Mouse (Mus musculus) liver, adult 2 months (tissue): ENCODE measurements around the gene Sat2. TPM values are rescaled to one million over a fixed set of nuclear protein-coding genes. Genes with fewer than 3 reads are reported as not detected.

ENCODE experiments used
- DNase-seq: peaks from one replicate; pipeline ENCODE4 v3.0.0-alpha.2; 2011; ENCODE audit warnings: low read depth, low spot score; ENCODE audit errors: extremely low read depth
- H3K27ac ChIP-seq: fragments of 200-500 bp; replicated peaks from 2 replicates; pipeline ENCODE4 v1.5.1; 2012; ENCODE audit warnings: low read depth, mild to moderate bottlenecking, control low read depth, inconsistent platforms, low read length; ENCODE audit not compliant: insufficient read depth
- H3K27me3 ChIP-seq: fragments of 200-500 bp; 2 replicates; pipeline ENCODE4 v1.6.1; 2012; ENCODE audit warnings: mild to moderate bottlenecking, moderate library complexity, low read length, inconsistent platforms; ENCODE audit not compliant: control insufficient read depth, insufficient read depth
- H3K36me3 ChIP-seq: fragments of 200-500 bp; 2 replicates; pipeline ENCODE4 v1.6.1; 2012; ENCODE audit warnings: low read length, inconsistent platforms; ENCODE audit not compliant: control insufficient read depth, insufficient read depth
- H3K4me1 ChIP-seq: fragments of 200-500 bp; 2 replicates; pipeline ENCODE4 v1.6.1; 2011; ENCODE audit warnings: low read length; ENCODE audit not compliant: control insufficient read depth, insufficient read depth
- H3K4me3 ChIP-seq: fragments of 200-500 bp; 2 replicates; pipeline ENCODE4 v1.5.1; 2011; ENCODE audit warnings: low read depth, mild to moderate bottlenecking, control low read depth, low read length, moderate library complexity; ENCODE audit not compliant: insufficient read depth
- H3K79me2 ChIP-seq: fragments of 200-500 bp; 2 replicates; pipeline ENCODE4 v1.6.1; 2012; ENCODE audit warnings: inconsistent platforms, mild to moderate bottlenecking, low read length, moderate library complexity; ENCODE audit not compliant: control insufficient read depth, insufficient read depth
- H3K9ac ChIP-seq: fragments of 200-500 bp; 2 replicates; pipeline ENCODE4 v1.6.1; 2012; ENCODE audit warnings: low read depth, mild to moderate bottlenecking, control low read depth, inconsistent platforms, low read length
- CTCF ChIP-seq: fragments of 200-500 bp; IDR thresholded peaks from 2 replicates; pipeline ENCODE4 v1.5.1; 2011; ENCODE audit warnings: low read depth, low read length, control low read depth
- POLR2A ChIP-seq: fragments of 200-500 bp; IDR thresholded peaks from 2 replicates; pipeline ENCODE4 v1.6.1; 2011; ENCODE audit warnings: low read length, control low read depth; ENCODE audit not compliant: insufficient read depth; ENCODE audit errors: extremely low read depth
- WGBS: fragments of 180-500 bp; shearing (Covaris S2); methylation state at CpG from one replicate; pipeline ENCODE4 v1.1.7; 2018; 5-methylcytosine and 5-hydroxymethylcytosine counted together
- polyA plus RNA-seq: library from polyadenylated mRNA; depleted of rRNA; stranded (reverse); fragments of >200 nt; gene quantifications from 2 replicates; pipeline ENCODE4 v1.2.3, GENCODE M21; 2012
- total RNA-seq: library from RNA; depleted of rRNA; stranded (reverse); fragments of >200 nt; gene quantifications from 2 replicates; pipeline ENCODE4 v1.2.3, GENCODE M21; 2014

The Sat2 gene
- total and polyA plus RNA-seq, 2 experiments: 12.8 to 19.4 TPM

GRCm38 (mm10) chr11:69580091-69580514, 41.7 kb upstream of the Sat2 start, which contains the start of the genes Wrap53 and Trp53:
Gene Wrap53, minus strand, starts transcription at chr11:69580255.
Gene Trp53, plus strand, starts transcription at chr11:69580359.
- peaks cover 18% of the 10 kb centered on the region for H3K79me2 ChIP-seq
- H3K27me3 ChIP-seq: no peaks in the 10 kb centered on the region
- WGBS: under 1% methylated on average over 13 of the region's 13 CpGs
- peak within 1 kb of the TSS; percentile 84 for H3K4me3 ChIP-seq
- H3K9ac ChIP-seq: peak within 1 kb of the TSS; percentile 77
- peak; percentile 92 for DNase-seq
- H3K27ac ChIP-seq: peak within 1 kb of the TSS; percentile 85
- 0 out of 2 replicates have a peak, but pooled peaks have one; percentile 1 for TF ChIP-seq CTCF
- 0 out of 2 replicates have a peak, but pooled peaks have one; percentile 22 for TF ChIP-seq POLR2A
- H3K4me1 ChIP-seq: peaks cover 6% of the 10 kb centered on the region
- H3K36me3 ChIP-seq: no peaks in the 10 kb centered on the region

- under 1% methylated on average over 25 of the region's 25 CpGs for WGBS
- Histone ChIP-seq H3K27me3 (no peaks in the 10 kb centered on the region), H3K4me1 (peaks cover 6% of the 10 kb centered on the region), H3K27ac (peak overlapping the region; percentile 85), H3K9ac (peak overlapping the region; percentile 77), H3K36me3 (no peaks in the 10 kb centered on the region), H3K79me2 (peaks cover 18% of the 10 kb centered on the region), H3K4me3 (peak overlapping the region; percentile 74)
- TF ChIP-seq CTCF: no peak
- TF ChIP-seq POLR2A: no peak
- no peak for DNase-seq
Measured at GRCm38 (mm10) chr11:69580572-69581146, 41.2 kb upstream of the Sat2 start.

- Histone ChIP-seq H3K27ac (peak overlapping the region; percentile 85), H3K36me3 (no peaks in the 10 kb centered on the region), H3K79me2 (peaks cover 18% of the 10 kb centered on the region), H3K4me1 (peaks cover 6% of the 10 kb centered on the region), H3K9ac (peak overlapping the region; percentile 77), H3K4me3 (peak overlapping the region; percentile 74), H3K27me3 (no peaks in the 10 kb centered on the region)
- TF ChIP-seq POLR2A (0 out of 2 replicates have a peak, but pooled peaks have one; percentile 16), CTCF (no peak)
- under 1% methylated on average over 36 of the region's 36 CpGs for WGBS
- peak; percentile 91 for DNase-seq
Measured at GRCm38 (mm10) chr11:69581147-69581688, 40.6 kb upstream of the Sat2 start.

GRCm38 (mm10) chr11:69581814-69582213, 40.0 kb upstream of the Sat2 start:
- Histone ChIP-seq H3K4me1 (peaks cover 6% of the 10 kb centered on the region), H3K4me3 (peak overlapping the region; percentile 74), H3K36me3 (no peaks in the 10 kb centered on the region), H3K9ac (peak overlapping the region; percentile 59), H3K27ac (no peak overlapping the region), H3K79me2 (peaks cover 18% of the 10 kb centered on the region), H3K27me3 (no peaks in the 10 kb centered on the region)
- no peak for TF ChIP-seq CTCF
- TF ChIP-seq POLR2A: no peak
- DNase-seq: no peak
- WGBS: under 1% methylated on average over 8 of the region's 8 CpGs

- 48% methylated on average over 9 of the region's 9 CpGs for WGBS
- Histone ChIP-seq H3K4me1 (peaks cover 6% of the 10 kb centered on the region), H3K9ac (no peak overlapping the region), H3K27ac (no peak overlapping the region), H3K79me2 (peaks cover 18% of the 10 kb centered on the region), H3K36me3 (peaks cover 4% of the 10 kb centered on the region; the same call in 1 of the 2 replicates), H3K27me3 (no peaks in the 10 kb centered on the region), H3K4me3 (no peak overlapping the region)
- DNase-seq: no peak
- no peak for TF ChIP-seq CTCF
Measured at GRCm38 (mm10) chr11:69582230-69582805, 39.5 kb upstream of the Sat2 start.
